Mouse (Mus musculus): Measurements from ENCODE around the gene Nrm.

The Nrm gene

GRCm38 (mm10) chr17:35903992-35904355 lies 42.9 kb downstream of the Nrm start:
- DNase-seq (ENCODE audit: low read depth, low spot score), result no peak

GRCm38 (mm10) chr17:35905587-35905986 lies 44.5 kb downstream of the Nrm start:
- no peak for DNase-seq (ENCODE audit: low read depth, low spot score)

- peak; percentile 59 for DNase-seq (ENCODE audit: low read depth, low spot score)
Observed at GRCm38 (mm10) chr17:35907609-35908008, 46.5 kb downstream of the Nrm start.

- DNase-seq (ENCODE audit: low read depth, low spot score), result peak; percentile 26
Observed at GRCm38 (mm10) chr17:35909186-35909918, 48.2 kb downstream of the Nrm start.

- DNase-seq (ENCODE audit: low read depth, low spot score), result peak; percentile 98
Observed at GRCm38 (mm10) chr17:35909919-35910369, 48.8 kb downstream of the Nrm start, which contains the start of gene Atat1. Gene Atat1 (minus strand): TSS chr17:35910075.

- no peak for DNase-seq (ENCODE audit: low read depth, low spot score)
Observed at GRCm38 (mm10) chr17:35914975-35915374, 53.9 kb downstream of the Nrm start.

Data from CD4-positive, CD25-positive, alpha-beta regulatory T cell, adult 2 months (primary cell).